Mouse (Mus musculus): ENCODE results near the gene Hist1h4m.
"Not testable (repeated sequence)": the region's sequence is repeated elsewhere in the genome, so short reads cannot be mapped to it uniquely, and the experiment has no call there.

- TF ChIP-seq USF1 (IDR thresholded peaks at IDR 0.05; ENCODE audit: low read depth); SRF (IDR thresholded peaks at IDR 0.05; ENCODE audit: control insufficient read depth, insufficient read length, low read depth); CEBPB (IDR thresholded peaks at IDR 0.05; ENCODE audit: insufficient read depth, poor library complexity, severe bottlenecking); POLR2A (IDR thresholded peaks at IDR 0.05; ENCODE audit: insufficient read length, low read depth): not testable (repeated sequence)
These were observed 472 bp upstream of the Hist1h4m start for GRCm38 (mm10) chr13:21811074-21811473.
